Mouse (Mus musculus) hindbrain, embryonic 11.5 days (tissue): ENCODE results near the gene Zranb1. TPM values are rescaled to one million over a fixed set of nuclear protein-coding genes. Genes with fewer than 3 reads are reported as not detected.

Source experiments
- ATAC-seq: fragments of 200-750 bp; cut with Nextera tagmentation; 2 replicates; pipeline ENCODE4 v1.8.0; 2017; ENCODE audit warnings: mild to moderate bottlenecking, moderate TSS enrichment, moderate library complexity; ENCODE audit not compliant: low FRiP score
- DNase-seq: peaks from one replicate; pipeline ENCODE4 v3.0.0-alpha.2; 2015; ENCODE audit warnings: low spot score
- H3K27ac ChIP-seq: fragments of 300-500 bp; sonication (generic); 2 replicates; pipeline ENCODE4 v1.5.1; 2014; ENCODE audit warnings: mild to moderate bottlenecking, low read depth, low read length
- H3K27me3 ChIP-seq: fragments of 300-500 bp; sonication (generic); 2 replicates; pipeline ENCODE4 v1.6.1; 2014; ENCODE audit warnings: mild to moderate bottlenecking, low read length, moderate library complexity, mixed read lengths; ENCODE audit not compliant: control insufficient read depth, insufficient read depth
- H3K36me3 ChIP-seq: fragments of 300-500 bp; sonication (generic); 2 replicates; pipeline ENCODE4 v1.6.1; 2014; ENCODE audit warnings: mild to moderate bottlenecking, low read length, moderate library complexity, mixed read lengths; ENCODE audit not compliant: control insufficient read depth, insufficient read depth
- H3K4me1 ChIP-seq: fragments of 300-500 bp; sonication (generic); replicated peaks from 2 replicates; pipeline ENCODE4 v1.6.1; 2014; ENCODE audit warnings: low read length, mixed read lengths; ENCODE audit not compliant: control insufficient read depth, insufficient read depth
- H3K4me2 ChIP-seq: fragments of 300-500 bp; sonication (generic); replicated peaks from 2 replicates; pipeline ENCODE4 v1.6.1; 2014; ENCODE audit warnings: mild to moderate bottlenecking, low read depth, low read length
- H3K4me3 ChIP-seq: fragments of 300-500 bp; sonication (generic); 2 replicates; pipeline ENCODE4 v1.5.1; 2014; ENCODE audit warnings: low read depth, low read length
- H3K9ac ChIP-seq: fragments of 300-500 bp; sonication (generic); 2 replicates; pipeline ENCODE4 v1.6.1; 2014; ENCODE audit warnings: low read depth, low read length
- H3K9me3 ChIP-seq: fragments of 300-500 bp; sonication (generic); 2 replicates; pipeline ENCODE4 v1.6.1; 2016; ENCODE audit warnings: low read length; ENCODE audit not compliant: control insufficient read depth
- WGBS: fragments of 180-500 bp; shearing (Covaris S2); extraction: QIAGEN DNeasy Blood & Tissue Kit; methylation state at CpG from one replicate; pipeline ENCODE4 v1.1.7; 2014; 5-methylcytosine and 5-hydroxymethylcytosine counted together
- polyA plus RNA-seq: library from polyadenylated mRNA; unstranded; fragments of >200 nt; fragmentation: Nextera tagmentation; extraction: Ambion mirVana; gene quantifications from 2 replicates; pipeline ENCODE4 v1.2.1, GENCODE M21; 2014

Zranb1 gene
- polyA plus RNA-seq, 1 experiment from 2014 or later, result 18.7 TPM

GRCm38 (mm10) chr7:133001388-133001787, 70.4 kb downstream of the Zranb1 start:
- H3K9ac ChIP-seq, result no peak overlapping the region
- peaks cover 5% of the 10 kb centered on the region; the same call in 1 of the 2 replicates for H3K36me3 ChIP-seq
- no peaks in the 10 kb centered on the region for H3K27me3 ChIP-seq
- H3K4me2 ChIP-seq, result no peak overlapping the region
- ATAC-seq, result no peak
- H3K4me3 ChIP-seq, result no peak overlapping the region
- 96% methylated on average over 3 of the region's 3 CpGs for WGBS
- no peaks in the 10 kb centered on the region for H3K9me3 ChIP-seq
- DNase-seq, result no peak
- H3K4me1 ChIP-seq, result no peaks in the 10 kb centered on the region
- no peak overlapping the region for H3K27ac ChIP-seq

GRCm38 (mm10) chr7:133002271-133002670, 71.3 kb downstream of the Zranb1 start:
- H3K9me3 ChIP-seq, result no peaks in the 10 kb centered on the region
- DNase-seq, result no peak
- H3K4me1 ChIP-seq, result no peaks in the 10 kb centered on the region
- peaks cover 2% of the 10 kb centered on the region; the same call in 1 of the 2 replicates for H3K36me3 ChIP-seq
- H3K4me2 ChIP-seq, result no peak overlapping the region
- ATAC-seq, result no peak
- no peak overlapping the region for H3K9ac ChIP-seq
- H3K4me3 ChIP-seq, result no peak overlapping the region
- no peaks in the 10 kb centered on the region for H3K27me3 ChIP-seq
- H3K27ac ChIP-seq, result no peak overlapping the region
- 89% methylated on average over 6 of the region's 6 CpGs for WGBS

- Histone ChIP-seq H3K9me3 (no peaks in the 10 kb centered on the region), H3K36me3 (peaks cover 2% of the 10 kb centered on the region; the same call in 1 of the 2 replicates), H3K27me3 (no peaks in the 10 kb centered on the region), H3K9ac (no peak overlapping the region), H3K27ac (no peak overlapping the region), H3K4me2 (no peak overlapping the region), H3K4me1 (no peaks in the 10 kb centered on the region), H3K4me3 (no peak overlapping the region)
- ATAC-seq (no peak), DNase-seq (peak; percentile 69)
- WGBS, result 54% methylated on average over 3 of the region's 3 CpGs
These were observed 72.5 kb downstream of the Zranb1 start for GRCm38 (mm10) chr7:133003421-133003820.

- no peak for ATAC-seq
- no peaks in the 10 kb centered on the region for H3K27me3 ChIP-seq
- H3K27ac ChIP-seq, result no peak overlapping the region
- H3K4me2 ChIP-seq, result no peak overlapping the region
- no peak overlapping the region for H3K9ac ChIP-seq
- no peak for DNase-seq
- 94% methylated on average over 7 of the region's 7 CpGs for WGBS
- H3K36me3 ChIP-seq, result no peaks in the 10 kb centered on the region
- no peaks in the 10 kb centered on the region for H3K9me3 ChIP-seq
- H3K4me3 ChIP-seq, result no peak overlapping the region
- no peaks in the 10 kb centered on the region for H3K4me1 ChIP-seq
These were observed 74.8 kb downstream of the Zranb1 start for GRCm38 (mm10) chr7:133005772-133006171.

GRCm38 (mm10) chr7:133007343-133007742, 76.4 kb downstream of the Zranb1 start:
- Histone ChIP-seq H3K36me3 (no peaks in the 10 kb centered on the region), H3K4me2 (no peak overlapping the region), H3K4me1 (no peaks in the 10 kb centered on the region; the same call in 1 of the 2 replicates), H3K9ac (no peak overlapping the region), H3K9me3 (no peaks in the 10 kb centered on the region), H3K4me3 (no peak overlapping the region), H3K27me3 (no peaks in the 10 kb centered on the region), H3K27ac (no peak overlapping the region)
- DNase-seq (no peak), ATAC-seq (no peak)
- 86% methylated on average over 11 of the region's 11 CpGs for WGBS

GRCm38 (mm10) chr7:133008663-133009062, 77.7 kb downstream of the Zranb1 start:
- no peak overlapping the region for H3K4me3 ChIP-seq
- H3K9me3 ChIP-seq, result no peaks in the 10 kb centered on the region
- no peak overlapping the region for H3K27ac ChIP-seq
- no peak overlapping the region for H3K9ac ChIP-seq
- WGBS, result 83% methylated on average over 4 of the region's 4 CpGs
- H3K36me3 ChIP-seq, result no peaks in the 10 kb centered on the region
- no peaks in the 10 kb centered on the region for H3K27me3 ChIP-seq
- H3K4me1 ChIP-seq, result no peaks in the 10 kb centered on the region; the same call in 1 of the 2 replicates
- no peak for DNase-seq
- no peak for ATAC-seq
- no peak overlapping the region for H3K4me2 ChIP-seq

- no peak for ATAC-seq
- 84% methylated on average over 8 of the region's 8 CpGs for WGBS
- Histone ChIP-seq H3K27me3 (no peaks in the 10 kb centered on the region), H3K4me3 (no peak overlapping the region), H3K9ac (no peak overlapping the region), H3K9me3 (no peaks in the 10 kb centered on the region), H3K27ac (no peak overlapping the region), H3K4me1 (no peaks in the 10 kb centered on the region; the same call in 1 of the 2 replicates), H3K4me2 (no peak overlapping the region), H3K36me3 (no peaks in the 10 kb centered on the region)
- no peak for DNase-seq
These were observed 78.7 kb downstream of the Zranb1 start for GRCm38 (mm10) chr7:133009676-133010075.

GRCm38 (mm10) chr7:133010477-133010876, 79.5 kb downstream of the Zranb1 start:
- no peak overlapping the region for H3K27ac ChIP-seq

GRCm38 (mm10) chr7:133011191-133011590, 80.2 kb downstream of the Zranb1 start:
- Histone ChIP-seq H3K36me3 (no peaks in the 10 kb centered on the region), H3K4me2 (no peak overlapping the region), H3K9ac (no peak overlapping the region), H3K4me1 (no peaks in the 10 kb centered on the region; the same call in 1 of the 2 replicates), H3K27me3 (no peaks in the 10 kb centered on the region), H3K27ac (no peak overlapping the region), H3K9me3 (no peaks in the 10 kb centered on the region), H3K4me3 (no peak overlapping the region)
- ATAC-seq, result no peak
- WGBS, result 67% methylated on average over 5 of the region's 5 CpGs
- no peak for DNase-seq

More at GRCm38 (mm10) chr7:133010477-133010876, 79.5 kb downstream of the Zranb1 start:
- H3K27me3 ChIP-seq, result no peaks in the 10 kb centered on the region
- no peaks in the 10 kb centered on the region; the same call in 1 of the 2 replicates for H3K4me1 ChIP-seq
- ATAC-seq (no peak), DNase-seq (no peak)
- no peak overlapping the region for H3K4me3 ChIP-seq
- no peaks in the 10 kb centered on the region for H3K9me3 ChIP-seq
- H3K9ac ChIP-seq, result no peak overlapping the region
- no peaks in the 10 kb centered on the region for H3K36me3 ChIP-seq
- WGBS, result 94% methylated on average over 3 of the region's 3 CpGs
- no peak overlapping the region for H3K4me2 ChIP-seq
